Mouse (Mus musculus): ENCODE results near the gene Znrd1as. TPM values are rescaled to one million over a fixed set of nuclear protein-coding genes. Genes with fewer than 3 reads are reported as not detected.
"Not testable (repeated sequence)": the region's sequence is repeated elsewhere in the genome, so short reads cannot be mapped to it uniquely, and the experiment has no call there.

Gene Znrd1as
- polyA plus RNA-seq, 1 experiment from 2014 or later: 5.5 TPM

DNA sequence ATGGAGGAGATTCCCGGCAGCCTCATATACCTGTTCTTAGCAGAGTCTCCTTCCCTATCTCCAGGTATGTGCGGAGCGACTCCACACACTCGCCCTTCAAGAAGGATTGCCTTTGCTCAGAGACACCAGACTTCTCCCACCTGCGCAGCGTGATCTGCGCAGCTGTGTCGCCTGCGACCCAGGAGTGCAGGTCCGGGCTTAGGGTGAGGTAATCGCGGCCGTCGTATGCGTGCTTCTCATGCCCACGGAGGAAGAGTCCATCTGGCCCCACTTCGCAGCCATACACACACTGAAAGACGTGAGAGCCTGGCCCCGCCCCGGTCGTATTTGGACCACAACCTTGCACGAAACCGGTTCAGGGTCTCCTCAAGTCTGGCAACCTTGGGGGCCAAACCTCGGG, 30.1 kb downstream of the Znrd1as start:
- peak overlapping the region; percentile 27; the same call in 1 of the 2 replicates for H3K4me2 ChIP-seq
- whole genome bisulfite sequencing: 8% methylated on average over 24 of the region's 24 CpGs
- H3K27me3 ChIP-seq: peaks cover 31% of the 10 kb centered on the region

DNA sequence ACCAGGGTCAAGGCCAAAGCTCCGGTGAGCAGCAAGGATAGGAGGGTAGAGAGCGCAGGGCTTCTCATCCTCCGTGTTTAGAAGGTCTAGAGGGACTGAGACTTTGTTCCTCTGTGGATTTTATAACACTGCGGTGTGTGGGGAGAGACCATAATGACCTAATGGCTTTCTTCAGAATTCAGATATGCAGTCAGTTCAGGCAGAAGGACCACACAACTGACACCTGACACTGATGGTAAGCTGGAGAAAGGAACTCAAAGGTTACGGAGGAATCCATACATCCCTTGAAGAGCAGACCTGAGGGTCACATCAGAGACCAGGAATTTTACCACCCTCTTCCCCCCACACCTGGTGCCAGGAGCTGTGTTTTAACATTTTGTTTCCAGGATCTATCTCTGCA, 31.0 kb downstream of the Znrd1as start, which contains the start of gene H2-M5:
H2-M5 (minus strand) TSS at position 101 of the 400 bp plus-strand sequence.
- Histone ChIP-seq H3K4me1 (0 out of 2 replicates have a peak, but pooled peaks cover 3% of the 10 kb centered on the region), H3K9me3 (no peaks in the 10 kb centered on the region), H3K36me3 (no peaks in the 10 kb centered on the region), H3K4me2 (peak within 1 kb of the TSS; percentile 27; the same call in 1 of the 2 replicates), H3K4me3 (0 out of 2 replicates have a peak within 1 kb of the TSS, but pooled peaks have one; percentile 3), H3K27me3 (peaks cover 31% of the 10 kb centered on the region), H3K9ac (no peak within 1 kb of the TSS), H3K27ac (no peak within 1 kb of the TSS)
- no peak for ATAC-seq (ENCODE audit: insufficient number of reproducible peaks, low FRiP score, low TSS enrichment, low read depth)
- WGBS: 27% methylated on average over 5 of the region's 5 CpGs

More for the DNA sequence above, 30.1 kb downstream of the Znrd1as start:
- Histone ChIP-seq H3K4me3 (0 out of 2 replicates have a peak overlapping the region, but pooled peaks have one; percentile 3), H3K4me1 (0 out of 2 replicates have a peak, but pooled peaks cover 3% of the 10 kb centered on the region), H3K27ac (no peak overlapping the region), H3K36me3 (no peaks in the 10 kb centered on the region), H3K9ac (no peak overlapping the region), H3K9me3 (no peaks in the 10 kb centered on the region)
- ATAC-seq (ENCODE audit: insufficient number of reproducible peaks, low FRiP score, low TSS enrichment, low read depth): peak; percentile 35; the same call in 1 of the 2 replicates

DNA sequence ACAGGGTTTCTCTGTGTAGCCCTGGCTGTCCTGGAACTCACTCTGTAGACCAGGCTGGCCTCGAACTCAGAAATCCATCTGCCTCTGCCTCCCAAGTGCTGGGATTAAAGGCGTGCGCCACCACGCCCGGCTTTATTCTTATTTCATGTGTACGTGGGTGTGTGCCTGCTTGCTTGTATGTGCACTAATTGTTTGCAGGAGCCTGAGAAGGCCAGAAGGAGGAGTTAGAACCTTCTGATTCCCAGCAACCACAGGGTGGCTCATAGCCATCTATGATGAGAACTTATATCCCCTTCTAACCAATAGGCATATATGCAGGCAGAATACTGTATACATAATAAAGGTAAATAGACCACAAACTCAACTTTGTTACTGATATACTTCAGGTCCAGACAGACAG, 32.2 kb downstream of the Znrd1as start:
- WGBS: 91% methylated on average over 6 of the region's 6 CpGs
- H3K27me3 ChIP-seq: peaks cover 31% of the 10 kb centered on the region
- not testable (repeated sequence) for H3K4me1 ChIP-seq; H3K4me3 ChIP-seq; ATAC-seq (ENCODE audit: insufficient number of reproducible peaks, low FRiP score, low TSS enrichment, low read depth); H3K9ac ChIP-seq; H3K27ac ChIP-seq; H3K4me2 ChIP-seq; H3K36me3 ChIP-seq; H3K9me3 ChIP-seq

DNA sequence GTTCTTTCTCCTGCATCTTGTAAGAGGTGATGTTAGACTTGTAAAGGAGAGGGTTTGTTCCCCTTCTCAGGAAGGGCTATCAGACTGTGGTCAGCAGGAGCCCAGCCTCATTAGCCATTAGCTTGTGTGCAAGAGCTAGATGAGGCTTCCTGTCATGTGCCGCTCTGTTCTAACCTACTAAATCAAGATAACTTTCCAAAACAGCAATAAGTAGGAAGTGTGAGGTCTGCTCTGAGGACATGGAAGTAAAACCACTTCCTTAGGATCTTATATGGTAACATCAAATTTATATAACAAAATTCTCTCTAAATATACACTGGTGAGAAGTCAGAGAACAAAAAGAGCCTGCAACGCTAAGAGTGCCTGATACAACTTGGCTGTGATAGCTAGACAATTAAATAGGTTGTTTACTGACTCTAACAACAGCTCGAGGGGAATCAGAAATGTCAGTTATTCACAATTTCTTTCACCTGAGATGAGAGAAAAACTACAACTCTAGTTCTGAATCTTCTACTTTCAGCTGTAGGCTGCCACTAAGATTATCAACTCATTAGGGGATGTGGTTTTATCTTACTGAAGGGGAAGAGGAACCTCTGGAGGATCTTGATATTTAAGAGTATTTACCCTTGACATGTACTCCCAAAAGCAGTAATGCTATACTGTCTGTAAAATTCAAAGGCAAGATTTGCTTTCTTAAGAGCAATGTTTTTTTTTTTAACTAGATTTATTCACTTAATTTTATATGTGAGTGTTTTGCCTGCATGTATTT, 34.1 kb downstream of the Znrd1as start:
- Histone ChIP-seq H3K4me2 (no peak overlapping the region), H3K4me1 (0 out of 2 replicates have a peak, but pooled peaks cover 3% of the 10 kb centered on the region), H3K9me3 (no peaks in the 10 kb centered on the region), H3K36me3 (no peaks in the 10 kb centered on the region), H3K27me3 (peaks cover 26% of the 10 kb centered on the region), H3K4me3 (no peak overlapping the region), H3K9ac (no peak overlapping the region), H3K27ac (no peak overlapping the region)
- WGBS: 56% methylated on average over 3 of the region's 3 CpGs
- ATAC-seq (ENCODE audit: insufficient number of reproducible peaks, low FRiP score, low TSS enrichment, low read depth): no peak

DNA sequence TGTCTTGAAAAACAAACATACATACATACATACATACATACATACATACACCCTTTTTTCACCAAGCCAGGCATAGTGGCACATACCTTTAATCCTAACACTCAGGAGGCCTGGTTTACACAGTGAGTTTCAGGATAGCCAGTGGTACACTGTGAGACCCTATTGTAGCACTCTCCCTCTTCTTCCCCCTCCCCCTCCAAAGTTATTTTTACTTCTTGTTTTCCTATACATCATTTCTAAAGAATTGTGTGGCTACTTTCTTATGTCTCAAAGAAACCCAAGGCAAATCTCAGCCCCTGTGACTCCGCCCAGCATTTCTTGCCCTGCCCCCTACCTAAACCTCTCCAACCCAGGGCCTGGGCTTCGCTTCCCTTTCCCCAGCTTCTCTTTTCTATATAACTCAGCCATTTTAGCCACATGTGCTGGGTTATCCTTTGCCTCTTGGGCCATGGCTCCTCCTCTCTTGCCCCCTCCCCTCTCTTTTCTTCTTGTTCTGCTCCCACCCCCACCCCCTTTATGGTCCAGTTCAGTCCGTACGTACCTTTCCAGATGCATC, 35.5 kb downstream of the Znrd1as start:
- Histone ChIP-seq H3K27ac (no peak overlapping the region), H3K9me3 (no peaks in the 10 kb centered on the region), H3K36me3 (no peaks in the 10 kb centered on the region), H3K9ac (no peak overlapping the region), H3K4me2 (no peak overlapping the region), H3K4me1 (no peaks in the 10 kb centered on the region), H3K4me3 (no peak overlapping the region), H3K27me3 (peaks cover 12% of the 10 kb centered on the region)
- WGBS: 88% methylated on average over 4 of the region's 4 CpGs
- ATAC-seq (ENCODE audit: insufficient number of reproducible peaks, low FRiP score, low TSS enrichment, low read depth): no peak

DNA sequence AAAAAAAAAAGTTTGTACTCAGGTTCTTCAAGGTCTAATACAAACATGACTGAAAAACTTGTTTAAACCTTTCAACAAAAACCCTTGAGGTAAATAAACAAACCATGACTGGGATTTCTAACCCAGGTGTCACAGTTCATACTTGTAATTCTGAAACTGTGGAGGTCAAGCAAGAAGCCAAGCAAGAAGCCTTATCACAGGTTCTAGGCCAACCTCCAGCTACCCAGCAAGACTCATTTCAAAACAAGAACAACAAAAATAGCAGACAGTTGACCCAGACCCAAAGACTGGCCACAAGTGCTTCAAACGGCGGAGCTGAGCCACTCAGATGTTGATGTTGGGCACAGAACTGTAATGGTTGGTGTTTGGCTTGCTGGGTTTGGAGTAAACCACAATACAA, 36.1 kb downstream of the Znrd1as start:
- no peak overlapping the region for H3K27ac ChIP-seq
- no peak overlapping the region for H3K9ac ChIP-seq
- H3K9me3 ChIP-seq: no peaks in the 10 kb centered on the region
- no peak for ATAC-seq (ENCODE audit: insufficient number of reproducible peaks, low FRiP score, low TSS enrichment, low read depth)
- H3K4me2 ChIP-seq: no peak overlapping the region
- 96% methylated on average over 2 of the region's 2 CpGs for WGBS
- 0 out of 2 replicates have a peak, but pooled peaks cover 6% of the 10 kb centered on the region for H3K27me3 ChIP-seq
- H3K36me3 ChIP-seq: no peaks in the 10 kb centered on the region
- no peak overlapping the region for H3K4me3 ChIP-seq
- H3K4me1 ChIP-seq: no peaks in the 10 kb centered on the region

DNA sequence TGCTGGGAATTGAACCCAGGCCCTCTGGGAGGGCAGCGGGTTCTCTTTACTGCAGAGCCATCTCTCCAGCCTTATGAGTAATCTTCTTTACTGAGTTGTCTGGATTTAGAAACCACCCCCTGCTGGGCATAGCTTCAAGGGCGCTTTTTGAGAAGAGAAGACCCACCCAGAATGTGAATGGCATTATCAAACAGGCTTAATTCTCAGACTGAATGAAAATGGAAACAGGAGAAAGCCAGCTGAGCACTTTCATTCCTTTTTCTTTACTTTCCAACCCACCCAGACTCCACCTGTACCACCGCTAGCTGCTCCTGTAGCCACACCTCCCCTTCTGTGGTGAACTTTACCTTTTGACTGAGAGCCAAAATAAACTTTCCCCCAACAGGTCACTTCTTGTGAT, 37.1 kb downstream of the Znrd1as start:
- Histone ChIP-seq H3K27me3 (0 out of 2 replicates have a peak, but pooled peaks cover 4% of the 10 kb centered on the region), H3K4me3 (no peak overlapping the region), H3K4me2 (no peak overlapping the region), H3K36me3 (no peaks in the 10 kb centered on the region), H3K9ac (no peak overlapping the region), H3K4me1 (no peaks in the 10 kb centered on the region), H3K9me3 (no peaks in the 10 kb centered on the region), H3K27ac (no peak overlapping the region)
- 82% methylated on average over 3 of the region's 3 CpGs for WGBS
- no peak for ATAC-seq (ENCODE audit: insufficient number of reproducible peaks, low FRiP score, low TSS enrichment, low read depth)

DNA sequence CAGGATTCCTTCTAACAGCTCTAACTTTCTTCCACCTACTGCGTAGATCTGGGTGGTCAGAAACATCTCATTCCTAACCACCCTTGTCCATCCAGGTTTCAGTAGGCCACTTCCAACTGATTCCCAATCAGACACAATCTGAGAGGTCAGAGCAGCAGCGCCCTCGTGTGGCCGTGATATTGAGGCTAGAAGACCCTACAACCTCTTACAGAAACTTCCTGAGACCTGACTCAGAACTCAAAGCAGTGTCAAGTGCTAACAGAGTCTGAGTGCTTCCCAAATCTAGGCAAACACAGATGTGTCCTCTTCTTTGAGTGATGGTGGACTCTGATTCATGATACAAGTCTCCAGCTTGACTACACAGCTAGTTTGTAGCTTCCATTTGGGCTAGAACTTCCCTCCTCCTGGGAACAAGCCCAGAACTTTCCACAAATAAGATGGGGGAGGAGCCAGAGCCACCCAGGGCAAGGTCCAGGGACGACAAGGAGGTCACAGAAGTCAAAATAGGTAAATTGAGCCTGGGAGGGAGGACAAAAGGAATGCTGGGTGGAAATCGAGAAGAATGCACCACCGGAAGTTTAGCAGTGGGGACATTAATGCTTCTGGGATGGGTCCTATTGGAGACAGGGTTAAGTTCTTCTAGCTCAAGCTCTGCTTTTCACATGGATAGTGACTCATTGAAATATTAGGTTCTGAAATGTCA, 38.8 kb downstream of the Znrd1as start:
- H3K4me3 ChIP-seq: no peak overlapping the region
- no peaks in the 10 kb centered on the region for H3K27me3 ChIP-seq
- ATAC-seq (ENCODE audit: insufficient number of reproducible peaks, low FRiP score, low TSS enrichment, low read depth): no peak
- no peaks in the 10 kb centered on the region for H3K4me1 ChIP-seq
- H3K9ac ChIP-seq: no peak overlapping the region
- WGBS: 26% methylated on average over 7 of the region's 7 CpGs
- no peaks in the 10 kb centered on the region for H3K36me3 ChIP-seq
- no peak overlapping the region for H3K27ac ChIP-seq
- no peak overlapping the region for H3K4me2 ChIP-seq
- no peaks in the 10 kb centered on the region for H3K9me3 ChIP-seq

DNA sequence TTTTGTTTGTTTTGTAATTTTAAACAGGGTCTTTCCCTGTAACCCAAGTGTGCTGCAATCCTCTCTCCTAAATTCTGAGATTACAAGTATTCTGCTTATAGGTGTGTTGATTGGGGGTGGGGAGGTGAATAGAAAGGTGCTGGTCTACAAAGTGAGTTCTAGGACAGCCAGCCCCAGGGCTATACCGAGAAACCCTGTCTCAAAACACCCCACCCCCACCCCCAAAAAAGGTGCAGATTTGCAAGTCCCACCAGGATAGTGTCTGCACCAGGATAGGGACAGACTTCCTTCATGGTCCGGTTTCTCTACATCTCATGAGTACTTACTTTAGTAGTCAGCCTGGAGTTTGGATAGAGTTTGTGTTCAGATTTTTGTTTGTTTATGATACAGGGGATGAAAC, 40.1 kb downstream of the Znrd1as start:
- Histone ChIP-seq H3K4me1 (peaks cover 4% of the 10 kb centered on the region), H3K4me2 (no peak overlapping the region), H3K36me3 (no peaks in the 10 kb centered on the region), H3K9me3 (no peaks in the 10 kb centered on the region), H3K9ac (no peak overlapping the region), H3K4me3 (no peak overlapping the region), H3K27me3 (no peaks in the 10 kb centered on the region), H3K27ac (no peak overlapping the region)
- 74% methylated on average over 2 of the region's 2 CpGs for WGBS
- ATAC-seq (ENCODE audit: insufficient number of reproducible peaks, low FRiP score, low TSS enrichment, low read depth): no peak

DNA sequence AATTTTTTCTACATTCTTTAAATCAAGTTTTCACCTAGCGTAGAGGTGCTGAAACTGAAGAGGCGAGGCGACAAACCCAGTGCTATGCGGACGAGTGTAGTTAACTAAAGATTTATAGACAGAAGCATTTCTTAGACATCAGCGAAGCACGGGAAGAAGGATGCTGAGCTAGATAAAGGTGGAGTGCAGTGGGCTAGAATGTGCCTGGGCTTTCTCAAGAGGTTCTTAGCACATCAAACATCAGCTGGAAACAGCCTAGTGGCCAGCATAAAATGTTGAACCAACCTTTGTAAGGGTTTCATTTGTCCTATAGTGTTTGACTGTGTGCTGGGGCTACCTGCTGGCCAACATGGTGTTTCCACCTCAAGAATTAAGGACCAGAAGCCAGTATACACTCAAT, 42.5 kb downstream of the Znrd1as start, which contains the start of gene Zfp57:
Zfp57 (plus strand) TSS at position 301 of the 400 bp plus-strand sequence.
- H3K9me3 ChIP-seq: no peaks in the 10 kb centered on the region
- H3K27ac ChIP-seq: no peak within 1 kb of the TSS
- H3K4me2 ChIP-seq: peak within 1 kb of the TSS; percentile 82
- peaks cover 7% of the 10 kb centered on the region for H3K4me1 ChIP-seq
- 91% methylated on average over 7 of the region's 7 CpGs for WGBS
- peak within 1 kb of the TSS; percentile 75 for H3K4me3 ChIP-seq
- H3K36me3 ChIP-seq: peaks cover 2% of the 10 kb centered on the region
- H3K9ac ChIP-seq: no peak within 1 kb of the TSS
- no peaks in the 10 kb centered on the region for H3K27me3 ChIP-seq
- ATAC-seq (ENCODE audit: insufficient number of reproducible peaks, low FRiP score, low TSS enrichment, low read depth): no peak

GRCm38 (mm10) chr17:37002364-37003330, 44.3 kb downstream of the Znrd1as start:
- no peaks in the 10 kb centered on the region for H3K27me3 ChIP-seq
- ATAC-seq (ENCODE audit: insufficient number of reproducible peaks, low FRiP score, low TSS enrichment, low read depth): peak; percentile 89
- H3K4me1 ChIP-seq: peaks cover 7% of the 10 kb centered on the region
- H3K4me2 ChIP-seq: peak overlapping the region; percentile 82
- peaks cover 18% of the 10 kb centered on the region for H3K36me3 ChIP-seq
- WGBS: under 1% methylated on average over 49 of the region's 49 CpGs
- peak overlapping the region; percentile 75 for H3K4me3 ChIP-seq
- peak overlapping the region; percentile 75 for H3K9ac ChIP-seq
- no peaks in the 10 kb centered on the region for H3K9me3 ChIP-seq
- peak overlapping the region; percentile 91 for H3K27ac ChIP-seq
